Mouse (Mus musculus): ENCODE data around the gene Tomm20. TPM values are rescaled to one million over a fixed set of nuclear protein-coding genes. Genes with fewer than 3 reads are reported as not detected.

The Tomm20 gene
- 18.3 TPM for polyA plus RNA-seq (2015; fragmentation: Illumina TruSeq; extraction: RNeasy Lipid Tissue Mini Kit (QIAGEN cat#74804); ENCODE audit: insufficient read depth, low read depth, low replicate concordance)

DNA sequence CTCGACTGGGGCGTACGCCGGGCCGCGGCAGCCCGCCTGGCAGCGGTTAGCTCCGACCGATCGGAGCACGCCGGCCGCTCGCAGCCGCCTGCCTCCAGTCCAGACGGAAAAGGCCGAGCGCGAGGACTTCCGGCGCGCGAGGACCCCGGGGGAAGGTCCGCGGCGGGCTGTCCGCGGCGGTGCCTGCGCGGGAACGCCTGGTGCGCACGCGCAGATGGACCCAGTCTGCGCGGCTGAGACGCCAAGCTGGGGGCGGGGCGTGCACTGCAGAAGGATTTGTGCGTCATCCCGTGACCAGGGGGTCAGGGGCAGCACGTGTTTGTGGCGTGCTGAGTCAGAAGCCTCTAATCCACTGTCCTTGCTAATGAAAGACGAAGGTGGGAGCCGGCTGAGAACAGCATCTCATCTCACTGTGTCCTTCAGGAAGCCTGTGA, at the start of gene Tomm20:
Tomm20 (minus strand) TSS at position 115 of the 434 bp plus-strand sequence.

DNA sequence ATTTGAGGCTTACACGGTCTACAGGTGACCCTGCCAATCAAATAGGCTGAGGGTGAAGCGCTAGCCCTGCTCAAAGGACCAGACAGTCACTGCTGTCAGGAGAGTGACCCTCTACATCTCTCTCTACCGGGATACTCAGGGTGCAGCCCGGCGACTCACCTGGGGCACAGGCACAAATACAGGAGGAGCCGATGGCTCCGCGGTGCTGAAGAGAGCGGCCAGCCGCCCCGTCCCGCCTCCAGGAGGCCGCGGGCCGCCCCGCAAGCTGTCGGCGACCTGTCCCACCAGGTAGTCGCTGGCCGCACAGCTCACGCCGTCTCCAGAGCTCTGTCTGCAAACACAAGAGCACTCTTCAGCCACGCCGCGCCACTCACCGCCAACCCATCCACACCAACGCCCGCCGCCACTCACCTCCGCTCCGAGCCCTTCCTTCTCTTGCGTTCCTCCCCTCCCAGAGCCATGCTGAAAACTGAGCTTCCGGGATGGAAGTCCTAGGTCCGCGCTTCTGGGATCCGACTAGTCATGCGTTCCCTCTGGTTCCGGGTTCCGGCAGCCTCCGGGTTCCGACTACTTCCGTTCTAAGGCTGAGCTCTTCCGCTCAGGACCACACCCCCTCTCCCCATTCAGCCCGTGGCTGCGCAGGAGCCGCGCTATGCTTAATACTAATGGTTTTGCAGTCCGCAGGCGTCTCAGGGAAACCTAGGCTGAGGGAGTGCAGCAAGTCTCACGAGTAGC, 25.1 kb upstream of the Tomm20 start, which contains the start of gene Rbm34:
Rbm34 (minus strand) TSS at position 493 of the 735 bp plus-strand sequence.

Other genes starting within 250 kb of the Tomm20 start
- gene Rbm34, start 25.2 kb upstream of the Tomm20 start, polyA plus RNA-seq (2015; fragmentation: Illumina TruSeq; extraction: RNeasy Lipid Tissue Mini Kit (QIAGEN cat#74804); ENCODE audit: insufficient read depth, low read depth, low replicate concordance), result 2.7 TPM
- 7.0 TPM for gene Pard3, start 118.0 kb upstream of the Tomm20 start, polyA plus RNA-seq (2015; fragmentation: Illumina TruSeq; extraction: RNeasy Lipid Tissue Mini Kit (QIAGEN cat#74804); ENCODE audit: insufficient read depth, low read depth, low replicate concordance)